Mouse (Mus musculus): ENCODE results near the gene Arhgef12. TPM values are rescaled to one million over a fixed set of nuclear protein-coding genes. Genes with fewer than 3 reads are reported as not detected.
A peak's percentile ranks its signal among the peaks of the same experiment; 100 is the strongest.

The Arhgef12 gene
- polyA plus RNA-seq (2015; fragmentation: Nextera tagmentation; extraction: Ambion mirVana) = 12.5 and 14.0 TPM in 2 replicates

DNA sequence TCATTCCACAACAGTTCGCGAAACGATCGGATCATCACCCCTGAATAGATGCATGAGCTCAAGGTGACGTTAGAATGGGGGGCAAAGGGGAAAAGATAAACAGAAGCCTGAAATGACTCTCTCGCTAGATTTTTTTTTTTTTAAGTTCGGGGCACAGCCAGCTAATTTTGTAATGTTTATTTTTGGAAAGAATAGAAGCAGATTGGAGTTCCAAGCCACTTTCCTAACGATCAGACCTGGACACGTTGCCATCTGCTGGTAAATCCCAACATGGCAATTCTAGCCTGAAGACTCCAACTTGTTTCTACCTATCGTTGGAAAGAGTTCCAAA, at the start of gene Arhgef12:
Arhgef12 (minus strand) TSS at position 53 of the 331 bp plus-strand sequence.
- H3K27ac ChIP-seq = peak within 1 kb of the TSS; percentile 96
- no peaks in the 10 kb centered on the region for H3K27me3 ChIP-seq (replicated peaks)
- peak within 1 kb of the TSS; percentile 97 for H3K4me3 ChIP-seq (replicated peaks)
- peak within 1 kb of the TSS; percentile 88 for H3K4me2 ChIP-seq
- no peak for ATAC-seq (ENCODE audit: insufficient read depth, low FRiP score, low read depth)
- no peaks in the 10 kb centered on the region for H3K9me3 ChIP-seq
- 18% methylated on average over 10 of the region's 10 CpGs for WGBS
- peaks cover 10% of the 10 kb centered on the region for H3K4me1 ChIP-seq
- peak within 1 kb of the TSS; percentile 48 for H3K9ac ChIP-seq
- no peaks in the 10 kb centered on the region for H3K36me3 ChIP-seq

GRCm38 (mm10) chr9:43155960-43156359, 48.9 kb upstream of the Arhgef12 start:
- Histone ChIP-seq H3K27me3 (replicated peaks) (no peaks in the 10 kb centered on the region), H3K9ac (no peak overlapping the region), H3K4me3 (replicated peaks) (no peak overlapping the region), H3K27ac (no peak overlapping the region), H3K4me1 (no peaks in the 10 kb centered on the region), H3K4me2 (no peak overlapping the region), H3K9me3 (no peaks in the 10 kb centered on the region), H3K36me3 (no peaks in the 10 kb centered on the region)
- WGBS = 68% methylated on average over 6 of the region's 6 CpGs
- no peak for ATAC-seq (ENCODE audit: insufficient read depth, low FRiP score, low read depth)

GRCm38 (mm10) chr9:43151779-43152178, 44.7 kb upstream of the Arhgef12 start:
- Histone ChIP-seq H3K9me3 (no peaks in the 10 kb centered on the region), H3K4me3 (replicated peaks) (no peak overlapping the region), H3K9ac (no peak overlapping the region), H3K27me3 (replicated peaks) (no peaks in the 10 kb centered on the region), H3K4me2 (no peak overlapping the region), H3K4me1 (0 out of 2 replicates have a peak, but pooled peaks cover 7% of the 10 kb centered on the region), H3K36me3 (no peaks in the 10 kb centered on the region), H3K27ac (no peak overlapping the region)
- 76% methylated on average over 6 of the region's 6 CpGs for WGBS
- ATAC-seq (ENCODE audit: insufficient read depth, low FRiP score, low read depth) = no peak

DNA sequence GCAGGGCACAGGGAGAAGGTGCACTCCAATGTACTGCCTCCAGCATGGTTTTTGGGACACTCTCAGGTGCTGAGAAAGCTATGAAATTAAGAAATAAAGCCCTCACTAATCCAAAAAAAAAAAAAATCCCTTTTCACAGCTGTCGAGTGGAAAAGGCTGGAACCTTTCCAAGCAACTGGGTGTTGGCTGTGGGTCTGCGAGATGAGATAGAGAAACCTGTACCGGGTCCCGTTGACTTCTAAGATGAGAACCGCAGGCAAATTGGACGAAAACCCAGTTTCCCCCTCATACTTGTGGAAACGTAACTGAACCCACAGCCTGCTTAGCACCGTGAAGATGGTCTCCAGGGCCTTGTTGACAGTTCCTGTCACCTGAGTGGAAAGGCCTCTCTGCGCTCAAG, 43.9 kb upstream of the Arhgef12 start:
- ATAC-seq (ENCODE audit: insufficient read depth, low FRiP score, low read depth) = no peak
- no peaks in the 10 kb centered on the region for H3K27me3 ChIP-seq (replicated peaks)
- H3K4me3 ChIP-seq (replicated peaks) = no peak overlapping the region
- no peaks in the 10 kb centered on the region for H3K9me3 ChIP-seq
- H3K36me3 ChIP-seq = no peaks in the 10 kb centered on the region
- H3K4me1 ChIP-seq = 0 out of 2 replicates have a peak, but pooled peaks cover 7% of the 10 kb centered on the region
- no peak overlapping the region for H3K27ac ChIP-seq
- WGBS = 58% methylated on average over 9 of the region's 9 CpGs
- no peak overlapping the region for H3K9ac ChIP-seq
- H3K4me2 ChIP-seq = no peak overlapping the region

GRCm38 (mm10) chr9:43150075-43150474, 43.0 kb upstream of the Arhgef12 start:
- H3K27ac ChIP-seq = no peak overlapping the region
- WGBS = 25% methylated on average over 10 of the region's 10 CpGs
- no peaks in the 10 kb centered on the region for H3K27me3 ChIP-seq (replicated peaks)
- H3K9ac ChIP-seq = no peak overlapping the region
- no peaks in the 10 kb centered on the region for H3K9me3 ChIP-seq
- ATAC-seq (ENCODE audit: insufficient read depth, low FRiP score, low read depth) = peak; percentile 60; the same call in 1 of the 2 replicates
- H3K36me3 ChIP-seq = no peaks in the 10 kb centered on the region
- 0 out of 2 replicates have a peak, but pooled peaks cover 7% of the 10 kb centered on the region for H3K4me1 ChIP-seq
- peak overlapping the region; percentile 14 for H3K4me2 ChIP-seq
- no peak overlapping the region for H3K4me3 ChIP-seq (replicated peaks)

DNA sequence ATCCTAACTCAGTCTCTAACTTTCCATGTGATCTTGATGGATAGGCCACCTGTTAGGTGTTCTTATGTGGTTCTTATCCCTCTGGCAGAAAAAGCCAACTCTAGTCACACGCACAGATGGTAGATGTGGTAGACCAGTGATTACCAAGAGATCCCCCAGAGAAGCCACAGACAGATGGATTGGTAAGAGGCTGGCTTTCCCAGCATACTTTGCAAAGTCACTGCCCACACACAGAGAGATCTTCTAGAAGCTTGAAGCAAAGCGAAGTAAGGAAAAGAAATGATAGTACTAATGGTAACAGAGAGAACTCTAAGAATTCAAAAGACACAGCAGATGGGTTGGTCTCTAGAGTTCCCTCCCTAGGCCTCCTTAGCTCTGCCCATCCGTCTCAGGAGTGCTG, 42.5 kb upstream of the Arhgef12 start:
- H3K36me3 ChIP-seq = no peaks in the 10 kb centered on the region
- WGBS = 83% methylated on average over 3 of the region's 3 CpGs
- no peak overlapping the region for H3K4me2 ChIP-seq

GRCm38 (mm10) chr9:43145196-43145595, 38.2 kb upstream of the Arhgef12 start:
- Histone ChIP-seq H3K27ac (no peak overlapping the region), H3K4me2 (no peak overlapping the region), H3K9ac (no peak overlapping the region), H3K9me3 (no peaks in the 10 kb centered on the region), H3K36me3 (no peaks in the 10 kb centered on the region), H3K27me3 (replicated peaks) (no peaks in the 10 kb centered on the region), H3K4me1 (0 out of 2 replicates have a peak, but pooled peaks cover 5% of the 10 kb centered on the region), H3K4me3 (replicated peaks) (no peak overlapping the region)
- no peak for ATAC-seq (ENCODE audit: insufficient read depth, low FRiP score, low read depth)
- WGBS = 69% methylated on average over 4 of the region's 4 CpGs

More for the DNA sequence above, 42.5 kb upstream of the Arhgef12 start:
- Histone ChIP-seq H3K4me1 (0 out of 2 replicates have a peak, but pooled peaks cover 7% of the 10 kb centered on the region), H3K27ac (no peak overlapping the region), H3K4me3 (replicated peaks) (no peak overlapping the region), H3K27me3 (replicated peaks) (no peaks in the 10 kb centered on the region), H3K9me3 (no peaks in the 10 kb centered on the region), H3K9ac (no peak overlapping the region)
- no peak for ATAC-seq (ENCODE audit: insufficient read depth, low FRiP score, low read depth)

DNA sequence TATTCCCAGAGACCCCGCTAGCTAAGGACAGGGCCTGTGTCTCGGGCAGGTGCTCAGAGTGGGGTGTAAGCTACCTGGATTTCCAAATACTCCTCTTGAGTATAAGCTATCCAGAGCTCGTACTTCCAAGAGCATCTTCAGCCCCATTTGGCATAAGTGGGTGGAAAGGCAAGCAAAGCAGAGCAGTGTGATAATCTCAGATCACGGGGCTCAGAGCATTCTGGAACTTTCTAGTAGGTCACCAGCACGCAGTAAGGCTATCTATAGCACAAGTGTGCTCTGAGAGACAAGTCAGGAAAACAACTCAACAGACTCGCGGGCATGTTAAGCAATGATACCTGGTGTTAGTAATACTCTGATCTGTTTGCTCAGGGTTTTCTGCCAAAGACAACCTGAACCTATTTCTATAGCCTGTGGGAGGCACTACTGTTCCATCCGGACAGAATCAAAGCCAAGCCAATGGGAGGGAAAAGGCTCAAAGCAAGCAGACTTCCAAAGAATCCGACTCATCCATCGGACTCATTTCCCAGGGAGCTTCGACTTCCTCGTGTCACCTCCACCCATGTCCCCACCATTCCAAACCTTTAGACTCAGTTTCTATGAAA, 37.3 kb upstream of the Arhgef12 start:
- WGBS = 69% methylated on average over 12 of the region's 12 CpGs

GRCm38 (mm10) chr9:43141839-43142238, 34.8 kb upstream of the Arhgef12 start:
- H3K4me2 ChIP-seq = no peak overlapping the region
- no peak overlapping the region for H3K4me3 ChIP-seq (replicated peaks)
- H3K27me3 ChIP-seq (replicated peaks) = no peaks in the 10 kb centered on the region
- ATAC-seq (ENCODE audit: insufficient read depth, low FRiP score, low read depth) = no peak
- H3K27ac ChIP-seq = no peak overlapping the region
- H3K9me3 ChIP-seq = no peaks in the 10 kb centered on the region
- no peaks in the 10 kb centered on the region for H3K36me3 ChIP-seq
- H3K9ac ChIP-seq = no peak overlapping the region
- H3K4me1 ChIP-seq = no peaks in the 10 kb centered on the region
- WGBS = 5% methylated on average over 4 of the region's 4 CpGs

More for the DNA sequence above, 37.3 kb upstream of the Arhgef12 start:
- no peaks in the 10 kb centered on the region for H3K27me3 ChIP-seq (replicated peaks)
- H3K27ac ChIP-seq = no peak overlapping the region
- no peak for ATAC-seq (ENCODE audit: insufficient read depth, low FRiP score, low read depth)
- no peaks in the 10 kb centered on the region for H3K9me3 ChIP-seq
- H3K4me1 ChIP-seq = no peaks in the 10 kb centered on the region
- H3K36me3 ChIP-seq = no peaks in the 10 kb centered on the region
- no peak overlapping the region for H3K9ac ChIP-seq
- H3K4me3 ChIP-seq (replicated peaks) = no peak overlapping the region
- no peak overlapping the region for H3K4me2 ChIP-seq

- Histone ChIP-seq H3K4me2 (no peak overlapping the region), H3K27ac (no peak overlapping the region), H3K27me3 (replicated peaks) (no peaks in the 10 kb centered on the region), H3K4me1 (no peaks in the 10 kb centered on the region), H3K4me3 (replicated peaks) (no peak overlapping the region), H3K9me3 (no peaks in the 10 kb centered on the region), H3K9ac (no peak overlapping the region), H3K36me3 (no peaks in the 10 kb centered on the region)
- WGBS = 72% methylated on average over 3 of the region's 3 CpGs
- ATAC-seq (ENCODE audit: insufficient read depth, low FRiP score, low read depth) = no peak
Measured at GRCm38 (mm10) chr9:43133525-43133924, 26.5 kb upstream of the Arhgef12 start.

DNA sequence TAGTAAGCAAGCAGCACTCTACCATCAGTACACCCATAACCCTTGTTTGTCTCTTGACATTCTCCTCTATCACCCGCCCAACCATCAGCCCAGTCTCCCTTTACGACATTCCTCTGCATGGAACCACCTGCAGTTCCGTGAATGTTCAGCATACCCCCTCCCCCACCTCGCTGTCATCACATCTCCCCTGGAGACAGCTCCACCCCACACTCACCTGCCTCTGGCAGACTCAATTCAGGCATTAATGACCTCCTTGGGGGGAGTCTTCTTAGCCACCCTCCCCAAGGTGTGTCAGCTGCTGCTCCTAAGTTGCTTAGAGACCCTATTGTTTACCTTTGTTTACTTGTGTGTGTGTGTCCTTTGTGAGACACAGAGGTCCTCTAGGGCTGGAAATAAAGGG, 25.3 kb upstream of the Arhgef12 start:
- no peaks in the 10 kb centered on the region for H3K27me3 ChIP-seq (replicated peaks)
- no peak overlapping the region for H3K4me3 ChIP-seq (replicated peaks)
- no peaks in the 10 kb centered on the region for H3K4me1 ChIP-seq
- ATAC-seq (ENCODE audit: insufficient read depth, low FRiP score, low read depth) = no peak
- WGBS = 25% methylated on average over 4 of the region's 4 CpGs
- H3K27ac ChIP-seq = no peak overlapping the region
- no peak overlapping the region for H3K4me2 ChIP-seq
- H3K36me3 ChIP-seq = no peaks in the 10 kb centered on the region
- no peaks in the 10 kb centered on the region for H3K9me3 ChIP-seq
- H3K9ac ChIP-seq = no peak overlapping the region

- H3K36me3 ChIP-seq = no peaks in the 10 kb centered on the region
- no peak overlapping the region for H3K4me2 ChIP-seq
- no peak overlapping the region for H3K4me3 ChIP-seq (replicated peaks)
- no peak overlapping the region for H3K9ac ChIP-seq
- H3K27me3 ChIP-seq (replicated peaks) = no peaks in the 10 kb centered on the region
- ATAC-seq (ENCODE audit: insufficient read depth, low FRiP score, low read depth) = no peak
- no peaks in the 10 kb centered on the region for H3K9me3 ChIP-seq
- no peak overlapping the region for H3K27ac ChIP-seq
- H3K4me1 ChIP-seq = no peaks in the 10 kb centered on the region
- WGBS = 71% methylated on average over 5 of the region's 5 CpGs
Measured at GRCm38 (mm10) chr9:43131940-43132339, 24.9 kb upstream of the Arhgef12 start.

DNA sequence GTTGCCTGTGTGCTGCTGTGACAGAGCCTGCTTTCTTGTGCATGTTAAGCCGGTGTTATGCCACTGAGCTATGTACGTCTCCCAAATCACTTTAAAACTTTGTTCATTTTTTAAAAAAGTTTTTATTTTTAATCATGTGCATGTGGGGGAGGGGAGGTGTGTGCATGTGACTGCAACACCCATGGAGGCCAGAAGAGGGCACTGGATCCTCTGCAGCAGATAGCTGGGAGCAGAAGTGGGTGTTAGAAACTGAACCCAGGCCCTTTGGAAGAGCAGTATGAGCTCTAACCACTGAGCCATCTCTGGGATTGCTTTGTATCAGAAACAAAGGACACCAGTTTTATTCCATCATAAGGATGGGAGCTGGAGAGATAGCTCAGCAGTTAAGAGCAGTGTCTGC, 23.6 kb upstream of the Arhgef12 start:
- Histone ChIP-seq H3K4me2 (no peak overlapping the region), H3K4me3 (replicated peaks) (no peak overlapping the region), H3K9ac (no peak overlapping the region), H3K27me3 (replicated peaks) (no peaks in the 10 kb centered on the region), H3K4me1 (no peaks in the 10 kb centered on the region), H3K36me3 (no peaks in the 10 kb centered on the region), H3K9me3 (no peaks in the 10 kb centered on the region), H3K27ac (no peak overlapping the region)
- ATAC-seq (ENCODE audit: insufficient read depth, low FRiP score, low read depth) = no peak
- 98% methylated on average over 2 of the region's 2 CpGs for WGBS

Data from stomach, embryonic 15.5 days (tissue).